Mouse (Mus musculus) ES-Bruce4 (cell line): ENCODE results near the gene Msl1. TPM values are rescaled to one million over a fixed set of nuclear protein-coding genes. Genes with fewer than 3 reads are reported as not detected.

Experiments
- H3K27ac ChIP-seq: 2 replicates; pipeline ENCODE4 v1.5.1; 2012; ENCODE audit warnings: low read length, inconsistent platforms; ENCODE audit not compliant: insufficient read depth
- H3K27me3 ChIP-seq: 2 replicates; pipeline ENCODE4 v1.6.1; 2012; ENCODE audit warnings: mild to moderate bottlenecking, low read length, inconsistent platforms; ENCODE audit not compliant: control insufficient read depth, poor library complexity, insufficient read depth, severe bottlenecking
- H3K36me3 ChIP-seq: 2 replicates; pipeline ENCODE4 v1.6.1; 2012; ENCODE audit warnings: inconsistent platforms, mild to moderate bottlenecking, low read length, moderate library complexity; ENCODE audit not compliant: control insufficient read depth, poor library complexity, insufficient read depth, severe bottlenecking
- H3K4me1 ChIP-seq: one replicate; pipeline ENCODE4 v1.8.1; 2011; ENCODE audit warnings: low read length; ENCODE audit not compliant: control insufficient read depth, insufficient read depth
- H3K4me3 ChIP-seq: 2 replicates; pipeline ENCODE4 v1.5.1; 2011; ENCODE audit warnings: low read depth, mild to moderate bottlenecking, low read length
- H3K9ac ChIP-seq: 2 replicates; pipeline ENCODE4 v1.6.1; 2012; ENCODE audit warnings: low read depth, mild to moderate bottlenecking, inconsistent platforms; ENCODE audit not compliant: poor library complexity, severe bottlenecking
- H3K9me3 ChIP-seq: replicated peaks from 2 replicates; pipeline ENCODE4 v1.6.1; 2012; ENCODE audit warnings: mild to moderate bottlenecking, low read length, inconsistent platforms; ENCODE audit not compliant: control insufficient read depth, poor library complexity, insufficient read depth, severe bottlenecking
- CTCF ChIP-seq: IDR thresholded peaks from one replicate; pipeline ENCODE4 v1.8.1; 2011; ENCODE audit warnings: low read depth, low read length
- EP300 ChIP-seq: IDR thresholded peaks from 2 replicates; pipeline ENCODE4 v1.6.1; 2011; ENCODE audit warnings: low read depth, low read length; ENCODE audit not compliant: insufficient read depth
- POLR2A ChIP-seq: IDR thresholded peaks from one replicate; pipeline ENCODE4 v1.8.1; 2011; ENCODE audit warnings: low read length; ENCODE audit not compliant: insufficient read depth
- polyA plus RNA-seq: library from polyadenylated mRNA; stranded (reverse); fragments of >200 nt; gene quantifications from 2 replicates; pipeline ENCODE4 v1.2.4, GENCODE M21; 2011; ENCODE audit warnings: low read depth; ENCODE audit not compliant: missing spikeins, insufficient read depth, insufficient read length

Gene Msl1
- polyA plus RNA-seq, 1 experiment, result 68.7 TPM

- TF ChIP-seq EP300 (no peak), CTCF (no peak), POLR2A (no peak)
- H3K9ac ChIP-seq, result no peak overlapping the region
- no peak overlapping the region for H3K4me3 ChIP-seq
- H3K27ac ChIP-seq, result no peak overlapping the region
- H3K36me3 ChIP-seq, result no peaks in the 10 kb centered on the region
- no peaks in the 10 kb centered on the region for H3K9me3 ChIP-seq
- H3K27me3 ChIP-seq, result no peaks in the 10 kb centered on the region
- peaks cover 11% of the 10 kb centered on the region for H3K4me1 ChIP-seq
Observed at GRCm38 (mm10) chr11:98753264-98753663, 42.1 kb upstream of the Msl1 start.

DNA sequence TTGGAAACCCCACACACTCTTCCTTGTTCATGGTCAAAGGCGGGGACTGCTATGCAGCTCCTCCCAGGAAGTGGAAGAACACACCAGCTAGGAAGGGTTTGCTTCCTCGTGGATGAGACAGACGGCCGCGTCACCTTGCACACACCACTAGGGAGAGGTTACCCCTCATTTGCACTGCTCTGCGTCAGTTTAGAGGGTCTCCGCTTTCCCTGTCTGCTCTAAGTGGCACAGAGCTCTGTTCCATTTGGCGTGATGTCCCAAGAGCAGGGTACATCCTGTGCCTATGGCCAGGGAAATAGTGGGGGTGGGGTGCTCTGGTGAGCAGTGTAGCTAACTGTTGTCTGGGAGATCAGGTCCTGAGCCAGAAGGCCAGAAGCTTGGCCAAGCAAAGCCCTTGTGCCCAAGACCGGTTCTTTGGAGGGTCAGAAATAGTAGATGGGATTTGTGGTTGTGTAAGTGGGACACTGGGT lies 41.1 kb upstream of the Msl1 start:
- Histone ChIP-seq H3K9ac (0 out of 2 replicates have a peak overlapping the region, but pooled peaks have one; percentile 7), H3K4me3 (no peak overlapping the region), H3K27ac (peak overlapping the region; percentile 1; the same call in 1 of the 2 replicates), H3K27me3 (no peaks in the 10 kb centered on the region), H3K9me3 (no peaks in the 10 kb centered on the region), H3K36me3 (no peaks in the 10 kb centered on the region), H3K4me1 (peaks cover 6% of the 10 kb centered on the region)
- TF ChIP-seq CTCF, result no peak
- no peak for TF ChIP-seq POLR2A
- TF ChIP-seq EP300, result no peak

GRCm38 (mm10) chr11:98754621-98755181 lies 40.6 kb upstream of the Msl1 start:
- Histone ChIP-seq H3K27me3 (no peaks in the 10 kb centered on the region), H3K36me3 (no peaks in the 10 kb centered on the region), H3K9me3 (no peaks in the 10 kb centered on the region), H3K4me3 (no peak overlapping the region), H3K27ac (peak overlapping the region; percentile 1; the same call in 1 of the 2 replicates), H3K4me1 (peaks cover 5% of the 10 kb centered on the region), H3K9ac (0 out of 2 replicates have a peak overlapping the region, but pooled peaks have one; percentile 7)
- TF ChIP-seq CTCF (peak; percentile 91), EP300 (0 out of 2 replicates have a peak, but pooled peaks have one; percentile 4), POLR2A (no peak)

- Histone ChIP-seq H3K27ac (no peak overlapping the region), H3K36me3 (no peaks in the 10 kb centered on the region)
- TF ChIP-seq EP300 (no peak), POLR2A (no peak), CTCF (no peak)
Observed at GRCm38 (mm10) chr11:98755726-98756380, 39.5 kb upstream of the Msl1 start.

GRCm38 (mm10) chr11:98756711-98757110 lies 38.6 kb upstream of the Msl1 start:
- H3K27ac ChIP-seq, result no peak overlapping the region
- no peaks in the 10 kb centered on the region for H3K36me3 ChIP-seq
- TF ChIP-seq EP300 (no peak), POLR2A (no peak), CTCF (no peak)
- H3K4me1 ChIP-seq, result peaks cover 5% of the 10 kb centered on the region
- no peak overlapping the region for H3K9ac ChIP-seq
- H3K9me3 ChIP-seq, result no peaks in the 10 kb centered on the region
- no peak overlapping the region for H3K4me3 ChIP-seq
- H3K27me3 ChIP-seq, result no peaks in the 10 kb centered on the region

More at GRCm38 (mm10) chr11:98755726-98756380, 39.5 kb upstream of the Msl1 start:
- H3K9ac ChIP-seq, result no peak overlapping the region
- H3K4me3 ChIP-seq, result no peak overlapping the region
- no peaks in the 10 kb centered on the region for H3K9me3 ChIP-seq
- peaks cover 5% of the 10 kb centered on the region for H3K4me1 ChIP-seq
- no peaks in the 10 kb centered on the region for H3K27me3 ChIP-seq

DNA sequence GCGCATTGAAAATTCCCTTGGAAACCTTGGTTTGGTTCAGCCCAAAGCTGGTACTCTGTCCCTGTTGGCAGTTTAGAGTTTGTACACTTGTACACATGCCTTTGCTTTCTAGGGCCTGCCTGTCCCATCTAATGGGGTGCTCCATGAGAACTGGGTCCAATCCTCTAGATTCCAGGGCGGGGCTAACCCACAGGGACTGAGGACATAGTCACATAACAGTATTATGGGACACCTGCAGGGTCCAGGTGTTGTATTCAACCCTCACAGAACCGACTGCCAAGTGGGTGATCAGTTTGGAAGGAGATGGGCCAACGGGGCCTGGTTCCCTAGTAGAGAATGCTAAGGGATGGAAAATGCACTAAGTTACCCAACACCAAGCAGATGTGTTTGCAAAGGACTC lies 33.4 kb upstream of the Msl1 start:
- Histone ChIP-seq H3K4me1 (no peaks in the 10 kb centered on the region), H3K27ac (no peak overlapping the region), H3K4me3 (no peak overlapping the region), H3K9ac (no peak overlapping the region), H3K9me3 (no peaks in the 10 kb centered on the region), H3K27me3 (no peaks in the 10 kb centered on the region), H3K36me3 (no peaks in the 10 kb centered on the region)
- no peak for TF ChIP-seq POLR2A
- TF ChIP-seq EP300, result no peak
- no peak for TF ChIP-seq CTCF
